Mouse (Mus musculus) limb, embryonic 10.5 days (tissue): ENCODE results near the gene Olfr618. TPM values are rescaled to one million over a fixed set of nuclear protein-coding genes. Genes with fewer than 3 reads are reported as not detected.

ENCODE experiments used
- microRNA-seq: library from miRNA; unstranded; fragments of <30 nt; microRNA quantifications from one replicate; pipeline ENCODE4, GENCODE M21; 2017
- polyA plus RNA-seq: library from polyadenylated mRNA; unstranded; fragments of >200 nt; fragmentation: Nextera tagmentation; extraction: Ambion mirVana; gene quantifications from 2 replicates; pipeline ENCODE4 v1.2.1, GENCODE M21; 2016

Gene Olfr618
- polyA plus RNA-seq, 1 experiment from 2014 or later: not detected

Small RNA genes within 50 kb of the gene (microRNA-seq; reads per million reads assigned to microRNA genes)
- not detected for gene Gm26506

Other genes starting within 250 kb of the Olfr618 start
- not detected in 2 replicates for gene Olfr600, start 240.4 kb upstream of the Olfr618 start, polyA plus RNA-seq
- gene Olfr601, start 227.4 kb upstream of the Olfr618 start, polyA plus RNA-seq: not detected in 2 replicates
- not detected in 2 replicates for gene Olfr603, start 203.9 kb upstream of the Olfr618 start, polyA plus RNA-seq
- gene Usp17lc, start 175.0 kb upstream of the Olfr618 start, polyA plus RNA-seq: 0.08 TPM in 1 of 2 replicates, not detected in the other
- not detected in 2 replicates for gene Olfr605, start 144.7 kb upstream of the Olfr618 start, polyA plus RNA-seq
- gene Olfr606, start 141.1 kb upstream of the Olfr618 start, polyA plus RNA-seq: not detected in 2 replicates
- gene Olfr607, start 126.0 kb upstream of the Olfr618 start, polyA plus RNA-seq: not detected in 2 replicates
- not detected in 2 replicates for gene Olfr608, start 120.2 kb upstream of the Olfr618 start, polyA plus RNA-seq
- not detected in 2 replicates for gene Olfr609, start 92.0 kb upstream of the Olfr618 start, polyA plus RNA-seq
- gene Olfr610, start 78.0 kb upstream of the Olfr618 start, polyA plus RNA-seq: not detected in 2 replicates
- not detected in 2 replicates for gene Olfr611, start 69.3 kb upstream of the Olfr618 start, polyA plus RNA-seq
- gene Olfr612, start 47.4 kb upstream of the Olfr618 start, polyA plus RNA-seq: not detected in 2 replicates
- not detected in 2 replicates for gene Olfr613, start 42.0 kb upstream of the Olfr618 start, polyA plus RNA-seq
- not detected in 2 replicates for gene Olfr615, start 34.0 kb upstream of the Olfr618 start, polyA plus RNA-seq
- not detected in 2 replicates for gene Olfr616, start 21.0 kb upstream of the Olfr618 start, polyA plus RNA-seq
- not detected in 2 replicates for gene Olfr617, start 17.0 kb upstream of the Olfr618 start, polyA plus RNA-seq
- not detected in 2 replicates for gene Olfr619, start 10.5 kb downstream of the Olfr618 start, polyA plus RNA-seq
- gene Olfr620, start 22.4 kb downstream of the Olfr618 start, polyA plus RNA-seq: not detected in 2 replicates
- not detected in 2 replicates for gene Olfr622, start 52.6 kb downstream of the Olfr618 start, polyA plus RNA-seq
- not detected in 2 replicates for gene Olfr623, start 73.6 kb downstream of the Olfr618 start, polyA plus RNA-seq
- gene Olfr624, start 81.1 kb downstream of the Olfr618 start, polyA plus RNA-seq: 0.04 and 0.06 TPM in 2 replicates
- gene Olfr625-ps1, start 92.6 kb downstream of the Olfr618 start, polyA plus RNA-seq: not detected in 2 replicates
- not detected in 2 replicates for gene Olfr243, start 124.6 kb downstream of the Olfr618 start, polyA plus RNA-seq
- gene Olfr628, start 140.3 kb downstream of the Olfr618 start, polyA plus RNA-seq: not detected in 2 replicates
- gene Olfr629, start 154.8 kb downstream of the Olfr618 start, polyA plus RNA-seq: not detected in 2 replicates
- not detected in 2 replicates for gene Olfr630, start 167.2 kb downstream of the Olfr618 start, polyA plus RNA-seq
- not detected in 2 replicates for gene Olfr69, start 181.5 kb downstream of the Olfr618 start, polyA plus RNA-seq
- gene Olfr68, start 189.6 kb downstream of the Olfr618 start, polyA plus RNA-seq: not detected in 2 replicates
- gene Olfr67, start 201.7 kb downstream of the Olfr618 start, polyA plus RNA-seq: not detected in 2 replicates
- 172 and 327 TPM in 2 replicates for gene Hbb-bt, start 223.9 kb downstream of the Olfr618 start, polyA plus RNA-seq
- gene Hbb-bs, start 238.0 kb downstream of the Olfr618 start, polyA plus RNA-seq: 49.0 and 110 TPM in 2 replicates